Mouse (Mus musculus) macrophage (primary cell): Measurements from ENCODE around the gene Edc4. TPM values are rescaled to one million over a fixed set of nuclear protein-coding genes. Genes with fewer than 3 reads are reported as not detected.
A peak's percentile ranks its signal among the peaks of the same experiment; 100 is the strongest.

Experiments
- H3K27ac ChIP-seq: fragments of 350-480 bp; formaldehyde crosslinking; 2 replicates; pipeline ENCODE4 v1.9.0; 2021
- H3K36me3 ChIP-seq: fragments of 350-480 bp; formaldehyde crosslinking; 2 replicates; pipeline ENCODE4 v1.9.0; 2021; ENCODE audit errors: inconsistent target
- H3K4me3 ChIP-seq: fragments of 350-480 bp; formaldehyde crosslinking; 2 replicates; pipeline ENCODE4 v1.9.0; 2021; ENCODE audit errors: inconsistent target
- H3K79me2 ChIP-seq: fragments of 350-480 bp; formaldehyde crosslinking; 2 replicates; pipeline ENCODE4 v1.9.0; 2021; ENCODE audit errors: inconsistent target
- WGBS: methylation state at CpG from one replicate; pipeline ENCODE4 v1.1.7; 2026; ENCODE audit warnings: inconsistent platforms; ENCODE audit not compliant: missing documents; 5-methylcytosine and 5-hydroxymethylcytosine counted together
- polyA plus RNA-seq: library from polyadenylated mRNA; stranded (reverse); fragments of 250-400 nt; gene quantifications from 3 replicates; pipeline ENCODE4 v1.2.4, GENCODE M21; 2018; ENCODE audit warnings: inconsistent platforms

Gene Edc4
- polyA plus RNA-seq, 1 experiment from 2014 or later, result 12.6 TPM

DNA sequence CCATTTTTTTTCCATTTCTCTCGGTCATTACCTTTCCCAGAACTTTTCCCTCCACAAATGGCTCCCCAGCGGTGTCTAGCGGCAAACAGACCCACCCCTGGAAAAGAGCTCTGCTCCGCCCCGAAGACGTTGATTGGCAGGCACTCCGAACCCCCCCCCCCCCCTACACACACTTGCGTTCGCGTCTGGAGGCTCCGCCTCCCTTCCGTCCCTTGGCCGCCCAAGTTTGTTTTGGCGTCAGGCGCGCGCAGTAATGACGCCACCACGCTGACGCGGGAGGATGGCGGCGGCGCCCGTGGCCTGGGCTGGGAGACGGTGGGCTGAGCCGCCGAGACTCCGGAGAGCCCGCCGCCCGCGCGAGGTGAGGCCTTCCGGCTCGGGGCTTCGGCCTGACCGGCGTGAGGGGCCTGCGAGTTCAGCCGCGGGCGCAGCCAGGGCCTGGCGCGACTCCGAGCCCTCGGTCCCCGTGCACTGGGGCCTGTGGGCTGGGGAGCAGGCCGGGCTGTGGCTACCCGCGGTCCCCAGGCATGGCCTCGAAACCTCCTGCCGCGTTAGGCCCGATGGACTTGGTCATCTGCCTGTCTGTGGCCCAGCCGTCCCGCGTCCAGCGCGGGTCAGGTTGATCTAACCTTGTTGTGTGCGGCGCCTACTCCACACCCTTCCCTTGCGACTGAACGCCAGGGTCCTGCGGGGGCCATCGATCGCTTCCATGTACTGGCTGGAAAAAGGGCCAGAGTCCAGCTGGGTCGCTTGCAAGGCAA is 19.7 kb downstream of the Edc4 start, which contains the start of gene Pskh1:
Gene Pskh1, plus strand, starts transcription at position 262 of the 761 bp plus-strand sequence.
- Histone ChIP-seq H3K4me3 (peak within 1 kb of the TSS; percentile 77), H3K79me2 (peaks cover 48% of the 10 kb centered on the region), H3K27ac (peak within 1 kb of the TSS; percentile 42), H3K36me3 (no peaks in the 10 kb centered on the region)
- WGBS, result under 1% methylated on average over 65 of the region's 68 CpGs

DNA sequence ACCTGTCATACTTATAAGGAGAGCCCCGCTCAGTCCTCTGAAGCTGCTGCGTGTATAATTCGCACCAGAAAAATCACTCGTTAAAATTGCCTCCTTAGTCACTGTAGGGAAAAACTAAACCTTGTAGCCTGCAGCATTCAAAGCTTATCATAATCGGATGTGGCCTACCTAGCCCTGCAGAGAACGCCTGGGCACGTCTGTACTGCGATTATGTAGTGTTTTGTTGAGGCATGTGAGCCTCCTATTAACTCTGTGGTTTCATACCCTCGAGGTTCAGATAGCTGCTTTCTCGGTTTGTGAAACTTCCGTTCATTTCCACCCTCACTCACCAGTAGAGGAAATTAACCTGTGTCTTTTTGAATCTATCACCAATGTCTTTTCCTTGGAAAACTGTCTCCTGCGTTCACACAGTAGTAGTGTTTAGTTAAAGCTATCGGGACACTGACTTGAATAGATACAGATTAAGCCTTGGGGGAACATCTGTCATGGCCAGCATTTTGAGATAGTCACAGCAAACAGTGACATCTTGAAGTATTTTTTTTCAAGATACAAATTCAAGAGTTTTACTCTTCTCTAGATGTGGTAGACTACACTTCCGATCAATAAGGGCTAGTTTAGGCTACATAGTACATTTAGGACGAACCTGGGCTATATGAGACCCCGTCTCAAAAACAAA is 20.4 kb downstream of the Edc4 start:
- Histone ChIP-seq H3K27ac (peak overlapping the region; percentile 42), H3K36me3 (no peaks in the 10 kb centered on the region), H3K4me3 (peak overlapping the region; percentile 77), H3K79me2 (peaks cover 56% of the 10 kb centered on the region)
- 24% methylated on average over 16 of the region's 16 CpGs for WGBS

DNA sequence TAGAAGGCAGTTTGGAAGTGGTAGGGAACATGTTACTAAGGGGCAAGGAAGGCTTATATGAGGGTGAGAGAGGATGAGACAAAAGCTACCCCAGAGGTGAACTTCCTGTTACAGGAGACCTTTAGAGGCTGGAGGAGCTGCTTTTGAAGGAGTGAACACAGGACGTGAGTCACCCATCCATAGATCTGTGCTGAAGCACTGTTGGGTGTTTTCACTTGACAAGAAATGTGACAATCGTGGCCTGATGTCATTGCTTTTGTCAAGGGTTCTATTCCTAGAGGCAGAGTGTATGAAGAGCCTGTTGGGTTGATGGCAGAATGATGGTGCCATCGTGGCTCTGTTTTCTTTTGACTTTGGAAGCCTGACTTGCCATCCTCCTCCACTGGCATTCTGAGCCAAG is 38.7 kb downstream of the Edc4 start:
- Histone ChIP-seq H3K79me2 (no peaks in the 10 kb centered on the region; the same call in 1 of the 2 replicates), H3K4me3 (no peak overlapping the region), H3K27ac (no peak overlapping the region), H3K36me3 (peaks cover 9% of the 10 kb centered on the region; the same call in 1 of the 2 replicates)
- WGBS, result 82% methylated on average over 3 of the region's 3 CpGs

DNA sequence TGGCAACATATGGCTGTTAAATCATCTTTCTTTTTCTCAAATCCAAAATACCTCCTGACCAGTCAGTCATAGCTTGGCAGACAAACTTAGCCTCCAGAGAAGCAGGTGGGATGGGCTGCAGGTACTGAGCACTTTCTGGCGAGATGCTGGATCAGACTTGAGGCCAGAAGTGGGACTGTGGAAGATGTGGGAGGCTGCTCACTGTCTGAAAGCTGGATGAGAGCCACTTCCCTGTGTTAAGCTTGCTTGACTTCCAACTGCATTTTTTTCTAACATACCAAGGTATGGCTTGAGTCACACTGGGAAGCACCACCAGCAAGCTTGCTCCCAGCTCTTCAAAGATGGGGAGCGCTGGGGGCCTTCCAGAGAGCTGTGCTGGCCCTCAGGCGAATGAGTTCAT is 44.4 kb downstream of the Edc4 start:
- H3K79me2 ChIP-seq, result no peaks in the 10 kb centered on the region
- no peak overlapping the region for H3K4me3 ChIP-seq
- WGBS, result 100% methylated on average over 2 of the region's 3 CpGs
- H3K27ac ChIP-seq, result no peak overlapping the region
- H3K36me3 ChIP-seq, result peaks cover 6% of the 10 kb centered on the region; the same call in 1 of the 2 replicates

DNA sequence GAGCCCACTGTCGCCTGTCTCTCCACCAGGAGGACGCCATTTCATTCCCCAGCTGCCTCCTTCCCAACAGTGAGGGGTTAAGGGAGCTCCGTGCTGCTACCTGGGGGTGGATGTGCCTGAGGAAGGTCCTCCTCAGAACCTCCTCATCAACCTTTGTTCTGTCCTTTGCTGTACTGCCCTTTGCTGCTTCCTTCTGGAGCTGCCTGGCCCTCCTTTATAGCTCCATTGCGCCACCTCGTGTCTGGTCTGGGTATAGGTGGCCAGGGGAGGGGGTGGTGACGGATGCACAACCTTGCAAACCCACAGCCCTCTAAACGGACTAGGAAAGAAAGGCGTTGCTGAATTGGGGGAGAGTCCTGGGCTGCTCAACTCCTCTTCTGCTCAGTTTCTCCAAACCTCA is 49.9 kb downstream of the Edc4 start:
- H3K36me3 ChIP-seq, result peaks cover 34% of the 10 kb centered on the region
- H3K27ac ChIP-seq, result no peak overlapping the region
- 42% methylated on average over 8 of the region's 8 CpGs for WGBS
- no peak overlapping the region for H3K4me3 ChIP-seq
- H3K79me2 ChIP-seq, result no peaks in the 10 kb centered on the region

DNA sequence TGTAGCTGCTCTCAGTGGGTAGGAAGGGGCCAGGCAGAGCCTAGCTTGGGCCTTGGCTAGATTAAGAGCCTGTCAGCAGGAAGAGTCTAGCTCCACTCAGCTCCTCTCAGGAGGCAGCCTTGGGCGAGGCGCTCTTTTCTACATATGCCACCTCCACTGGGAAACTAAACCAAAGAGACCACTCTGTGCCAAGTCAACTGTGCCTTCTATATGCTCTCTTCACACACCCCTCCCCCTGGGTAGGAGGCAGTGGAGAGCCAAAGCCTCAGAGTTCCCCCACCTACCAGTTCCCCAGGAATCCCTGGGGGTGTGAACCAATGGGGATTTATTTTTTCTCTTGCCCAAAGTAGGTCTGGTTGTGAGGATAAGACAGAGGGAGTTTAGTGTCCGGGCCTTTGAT is 50.6 kb downstream of the Edc4 start:
- no peak overlapping the region for H3K27ac ChIP-seq
- H3K36me3 ChIP-seq, result peaks cover 40% of the 10 kb centered on the region
- no peak overlapping the region for H3K4me3 ChIP-seq
- H3K79me2 ChIP-seq, result no peaks in the 10 kb centered on the region
- WGBS, result 100% methylated on average over 3 of the region's 3 CpGs

DNA sequence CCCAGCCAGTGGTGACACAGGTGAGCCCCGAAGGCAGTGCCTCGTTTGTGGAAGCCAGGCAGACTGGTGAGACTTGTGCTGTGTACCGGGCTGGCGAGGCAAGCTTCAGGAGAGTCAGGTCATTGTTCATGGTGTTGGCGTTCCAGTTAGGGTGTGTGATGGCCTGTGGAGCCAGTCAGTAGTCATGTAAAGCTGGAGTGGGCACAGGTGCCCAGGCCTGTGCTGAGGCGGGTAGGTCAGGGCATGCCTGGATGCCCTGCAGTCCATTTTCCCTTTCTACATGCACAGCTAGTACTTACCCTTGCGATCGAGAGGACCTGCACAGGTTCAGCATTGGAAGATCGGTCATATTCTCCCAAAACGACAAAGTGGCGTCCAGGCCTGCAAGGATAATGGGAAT is 51.8 kb downstream of the Edc4 start:
- Histone ChIP-seq H3K79me2 (peaks cover 5% of the 10 kb centered on the region; the same call in 1 of the 2 replicates), H3K4me3 (no peak overlapping the region), H3K36me3 (peaks cover 40% of the 10 kb centered on the region), H3K27ac (no peak overlapping the region)
- WGBS, result 97% methylated on average over 9 of the region's 11 CpGs

DNA sequence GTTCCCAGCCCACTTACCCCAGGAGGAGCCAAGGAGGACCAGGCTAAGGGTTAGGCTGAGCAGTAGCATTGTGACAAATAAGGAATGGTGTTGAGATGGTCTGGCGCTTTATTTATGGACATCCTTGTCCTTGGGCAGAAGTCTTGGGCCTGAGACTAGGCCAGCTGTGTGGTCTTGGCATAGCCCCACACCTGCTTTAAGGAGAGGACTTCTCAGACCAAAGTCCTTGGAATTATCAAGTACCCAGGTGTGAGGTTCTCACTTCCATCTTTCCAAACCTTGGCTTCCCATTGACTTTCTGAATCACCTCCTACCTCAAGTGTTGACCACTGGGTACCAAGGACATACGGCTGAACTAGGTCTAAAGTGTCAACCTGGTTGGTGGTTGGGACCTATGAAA is 53.1 kb downstream of the Edc4 start, which contains the start of gene Ctrl:
Gene Ctrl, minus strand, starts transcription at position 101 of the 400 bp plus-strand sequence.
- peaks cover 40% of the 10 kb centered on the region for H3K36me3 ChIP-seq
- WGBS, result 92% methylated on average over 2 of the region's 2 CpGs
- H3K79me2 ChIP-seq, result peaks cover 8% of the 10 kb centered on the region; the same call in 1 of the 2 replicates
- H3K27ac ChIP-seq, result no peak within 1 kb of the TSS
- H3K4me3 ChIP-seq, result no peak within 1 kb of the TSS

DNA sequence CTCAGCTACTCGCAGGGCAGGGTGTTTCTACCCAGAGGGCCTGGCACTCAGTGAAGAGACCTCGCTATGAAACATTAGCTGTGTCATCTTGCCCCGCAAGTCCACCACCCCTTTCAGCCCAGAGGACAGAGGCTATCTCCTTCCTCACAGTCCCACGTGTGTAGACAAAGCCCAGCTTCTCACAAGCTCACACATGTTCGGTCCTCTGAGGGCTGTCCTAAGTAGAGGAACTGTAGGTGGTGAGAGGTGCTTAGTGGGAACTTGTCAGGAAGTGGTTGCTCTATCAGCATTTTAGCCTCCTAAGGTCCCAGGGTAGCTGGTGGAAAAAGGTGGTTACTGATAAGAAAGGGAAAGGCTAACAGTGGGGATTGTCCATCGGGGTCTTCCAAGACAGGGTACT is 54.4 kb downstream of the Edc4 start:
- Histone ChIP-seq H3K79me2 (peaks cover 8% of the 10 kb centered on the region; the same call in 1 of the 2 replicates), H3K27ac (no peak overlapping the region), H3K4me3 (no peak overlapping the region), H3K36me3 (peaks cover 35% of the 10 kb centered on the region)
- 49% methylated on average over 6 of the region's 6 CpGs for WGBS

DNA sequence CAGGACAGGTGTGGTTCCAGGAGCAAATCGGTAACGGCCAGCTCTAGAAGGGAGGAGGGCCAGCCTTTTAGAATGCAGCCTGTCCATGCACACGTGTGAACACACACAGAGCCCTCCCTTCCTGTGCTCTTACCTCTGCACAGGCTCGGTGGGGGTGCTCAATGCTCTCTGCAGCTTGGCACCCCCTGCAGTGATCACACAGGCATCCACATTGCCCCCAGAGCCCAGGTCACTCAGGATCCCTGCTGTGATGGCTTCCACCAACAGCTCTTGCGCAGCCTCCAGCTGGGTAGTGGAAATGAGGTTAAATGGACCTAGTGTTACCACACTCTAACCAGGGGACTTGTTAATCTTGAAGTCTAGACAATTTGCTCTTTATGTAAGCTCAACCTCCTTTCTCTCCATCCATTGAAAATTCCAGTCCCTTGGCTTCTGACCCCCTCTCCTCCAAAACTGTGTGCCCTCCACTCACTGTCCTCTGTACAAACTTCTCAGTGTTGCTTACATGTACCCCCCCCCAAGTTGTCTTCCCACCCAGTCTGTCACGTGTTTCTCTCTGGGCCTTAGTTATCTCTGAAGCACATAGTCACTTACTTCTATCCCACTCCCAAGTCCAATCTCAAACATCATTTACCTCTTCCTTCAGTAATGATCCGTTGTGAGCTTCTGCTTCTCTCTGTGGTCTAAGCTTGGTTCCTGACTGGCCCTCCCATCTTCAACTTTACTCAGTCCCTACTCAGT is 55.4 kb downstream of the Edc4 start:
- peaks cover 29% of the 10 kb centered on the region for H3K36me3 ChIP-seq
- no peak overlapping the region for H3K27ac ChIP-seq
- peaks cover 8% of the 10 kb centered on the region; the same call in 1 of the 2 replicates for H3K79me2 ChIP-seq
- WGBS, result 77% methylated on average over 7 of the region's 7 CpGs
- H3K4me3 ChIP-seq, result no peak overlapping the region

DNA sequence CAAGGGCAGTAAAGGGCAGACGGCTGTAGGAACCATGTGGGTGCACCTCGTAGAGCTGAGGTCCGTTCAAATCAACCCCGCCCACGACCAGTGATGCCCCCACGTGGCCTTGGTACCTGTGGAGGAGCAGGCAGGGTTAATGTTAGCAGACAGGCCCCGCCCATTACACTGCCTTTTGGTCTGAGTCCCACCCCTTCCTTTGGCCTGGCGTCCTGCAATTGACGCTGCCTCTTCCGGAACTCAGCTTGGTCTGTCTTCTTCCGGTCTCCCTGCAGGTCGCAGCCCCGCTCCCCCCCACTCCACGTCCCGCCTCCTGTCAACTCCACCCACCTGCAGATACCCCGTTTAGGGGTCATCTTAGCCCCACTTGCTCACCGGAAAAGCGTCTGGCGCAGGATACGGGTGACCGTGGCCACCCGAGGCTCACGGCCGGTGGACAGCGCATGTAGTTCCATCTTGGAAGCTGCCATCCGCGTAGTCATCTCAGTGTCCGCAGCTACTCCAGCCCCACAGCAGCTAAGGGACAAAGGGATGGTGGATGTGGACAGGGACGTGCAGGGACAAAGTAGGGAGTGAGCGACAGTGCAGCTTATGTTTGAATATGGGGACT is 56.3 kb downstream of the Edc4 start:
- 1% methylated on average over 28 of the region's 30 CpGs for WGBS

DNA sequence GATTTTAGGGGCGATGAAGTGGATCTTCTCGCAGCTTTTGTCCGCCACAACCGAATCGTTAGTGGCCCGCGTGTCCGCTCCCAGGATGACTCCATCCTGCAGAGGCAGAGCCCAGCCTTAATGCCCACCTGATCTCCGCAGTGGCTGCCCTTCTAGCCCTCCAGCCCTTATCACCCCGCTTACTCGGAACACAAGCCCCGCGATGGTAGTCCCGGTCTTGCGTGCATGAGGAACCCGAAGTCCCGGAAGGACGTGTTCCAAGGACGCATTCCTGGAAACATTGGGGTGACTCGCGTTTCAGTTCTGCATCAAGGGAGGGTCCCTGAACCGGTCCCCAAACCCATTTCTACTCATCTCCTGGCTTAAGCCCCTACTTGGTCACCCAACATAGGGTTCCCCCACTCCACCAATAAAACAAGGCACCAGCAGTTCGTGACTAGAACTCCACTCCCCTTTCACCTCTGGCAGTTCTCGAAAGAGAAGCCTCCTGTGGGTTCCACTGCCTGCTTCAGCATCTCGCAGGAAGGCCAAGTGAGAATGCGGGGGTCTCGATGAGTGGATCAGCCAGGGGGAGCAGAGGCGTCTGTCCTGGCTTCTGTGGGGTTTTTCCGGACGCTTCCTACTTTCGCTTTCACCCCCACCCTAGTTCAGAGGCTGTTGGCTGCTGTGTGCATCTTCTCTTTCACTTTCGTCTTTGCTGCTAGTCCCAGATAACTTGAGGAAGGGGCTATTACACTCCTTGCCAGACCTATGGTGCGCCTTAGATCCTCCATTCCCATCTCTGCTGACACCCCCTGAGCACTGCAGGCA is 57.0 kb downstream of the Edc4 start:
- Histone ChIP-seq H3K36me3 (peaks cover 16% of the 10 kb centered on the region), H3K27ac (peak overlapping the region; percentile 94), H3K4me3 (peak overlapping the region; percentile 98), H3K79me2 (peaks cover 8% of the 10 kb centered on the region; the same call in 1 of the 2 replicates)
- 1% methylated on average over 33 of the region's 33 CpGs for WGBS

More for the DNA sequence above, 56.3 kb downstream of the Edc4 start:
- peaks cover 8% of the 10 kb centered on the region; the same call in 1 of the 2 replicates for H3K79me2 ChIP-seq
- H3K4me3 ChIP-seq, result peak overlapping the region; percentile 98
- H3K27ac ChIP-seq, result peak overlapping the region; percentile 94
- H3K36me3 ChIP-seq, result peaks cover 19% of the 10 kb centered on the region

DNA sequence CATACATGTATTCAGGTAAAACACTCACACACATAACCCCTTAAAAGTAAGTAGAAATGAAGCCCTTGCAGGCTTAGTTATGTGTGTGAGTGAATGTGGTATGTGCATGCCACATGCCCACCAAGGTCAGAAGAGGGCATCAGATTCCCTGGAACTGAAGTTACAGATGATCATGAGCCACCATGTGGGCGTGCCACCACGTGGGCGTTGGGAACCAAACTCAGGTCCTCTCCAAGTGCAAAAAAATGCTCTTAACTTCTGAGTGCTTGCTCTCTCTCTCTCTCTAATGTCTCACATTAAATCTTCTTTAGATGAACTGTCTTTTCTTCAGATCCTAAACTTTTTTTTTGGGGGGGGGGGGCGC is 57.6 kb downstream of the Edc4 start, which contains the start of gene Psmb10:
Gene Psmb10, minus strand, starts transcription at position 139 of the 364 bp plus-strand sequence.
- Histone ChIP-seq H3K79me2 (peaks cover 8% of the 10 kb centered on the region; the same call in 1 of the 2 replicates), H3K36me3 (peaks cover 16% of the 10 kb centered on the region), H3K4me3 (peak within 1 kb of the TSS; percentile 98), H3K27ac (peak within 1 kb of the TSS; percentile 94)
- 2% methylated on average over 4 of the region's 4 CpGs for WGBS
